Comparison of ENCODE assay signal across 18 mouse cellular contexts in genomic region chr13:8633385-8634337, GRCm38 (mm10).
A peak's percentile ranks its signal among the peaks of the same experiment; 100 is the strongest.
DNase-seq lines count a peak whose midpoint lies in the region; ATAC-seq and TF ChIP-seq lines count a peak whose summit lies in the region.
"Had no signal": no experiment of that assay in that cellular context is flagged by ENCODE, and none has a peak within 500 bp of the region (broad histone marks: within the 10 kb centered on the region; RNA-seq: fewer than 3 reads in every experiment).

No protein-coding gene starts in this region.

- no peak overlapping the region for H3K4me3 ChIP-seq in lung, postnatal 0 days (ENCODE audit: low read depth, low read length)
- H3K4me3 ChIP-seq: erythroblast, embryonic 14.5 days; heart, embryonic 10.5 days had no signal

- DNase-seq in embryo, embryonic 10.5 days (ENCODE audit: low spot score) = peak; percentile 24
- DNase-seq in embryo, embryonic 11 days = no peak
- DNase-seq in kidney, postnatal 4 days = peak; percentile 8 to 25
- no peak for DNase-seq in kidney, adult 11 months
- DNase-seq in ES-CJ7 (ENCODE audit: low read depth, low spot score) = peak; percentile 58
- DNase-seq in lung, postnatal 0 days (ENCODE audit: low spot score) = peak; percentile 53
- DNase-seq in urinary bladder, postnatal 4 days (ENCODE audit: low spot score in 2 of 2) = no peak
- DNase-seq in gastrocnemius, postnatal 10 days = no peak
- DNase-seq: adrenal gland, postnatal 36 days; B cell, adult 2 months; heart, postnatal 36 days; liver; right cerebral cortex, postnatal 14 days; thymus, adult 2 months had no signal

- 36% methylated on average over 5 of the region's 5 CpGs for WGBS in lung, postnatal 0 days

- 0 out of 2 replicates have a peak, but pooled peaks have one; percentile 14 for TF ChIP-seq EP300 in lung, postnatal 0 days (IDR thresholded peaks at IDR 0.05)

- H3K36me3 ChIP-seq in lung, postnatal 0 days (ENCODE audit: insufficient read depth, low read length) = no peaks in the 10 kb centered on the region
- H3K36me3 ChIP-seq: heart, embryonic 10.5 days had no signal

- no peaks in the 10 kb centered on the region for H3K4me1 ChIP-seq in lung, postnatal 0 days (ENCODE audit: insufficient read depth, low read depth, low read length)
- H3K4me1 ChIP-seq: heart, embryonic 10.5 days had no signal

- H3K4me2 ChIP-seq in lung, postnatal 0 days (replicated peaks; ENCODE audit: low read depth, low read length) = no peak overlapping the region

- no peak for TF ChIP-seq CTCF in lung, postnatal 0 days (IDR thresholded peaks at IDR 0.05)

- H3K9ac ChIP-seq in lung, postnatal 0 days (replicated peaks; ENCODE audit: low read depth) = no peak overlapping the region

- no peaks in the 10 kb centered on the region for H3K9me3 ChIP-seq in lung, postnatal 0 days (ENCODE audit: low read length)
- H3K9me3 ChIP-seq: heart, embryonic 10.5 days had no signal

- H3K27ac ChIP-seq in lung, postnatal 0 days (ENCODE audit: low read length) = no peak overlapping the region
- H3K27ac ChIP-seq: heart, embryonic 10.5 days had no signal

- H3K27me3 ChIP-seq in lung, postnatal 0 days (replicated peaks; ENCODE audit: insufficient read depth, low read length) = no peaks in the 10 kb centered on the region

- ATAC-seq in lung, postnatal 0 days = peak; percentile 91
- ATAC-seq: activated CD4-positive, CD25-positive, alpha-beta regulatory T cell, adult 4 months; intestine, postnatal 0 days had no signal

Comparison
In these comparisons a context has a peak if more than half of its experiments do, and no peak if none do; other contexts are left out.
1. DNase-seq: peak in embryo, embryonic 10.5 days (single experiment), kidney, postnatal 4 days (2 of 2), ES-CJ7 (single experiment) and lung, postnatal 0 days (single experiment); none in embryo, embryonic 11 days (single experiment), kidney, adult 11 months (single experiment), urinary bladder, postnatal 4 days (0 of 2) and gastrocnemius, postnatal 10 days (single experiment).